Mouse (Mus musculus): ENCODE measurements around the gene Fgb.

- TF ChIP-seq RCOR1 (conservative IDR thresholded peaks at IDR 0.05; ENCODE audit: low read depth, low read length) (no peak), CHD2 (IDR thresholded peaks at IDR 0.05; ENCODE audit: low read length) (no peak), ELF1 (IDR thresholded peaks at IDR 0.05; ENCODE audit: low read depth, low read length) (no peak), POLR2AphosphoS2 (IDR thresholded peaks at IDR 0.05; ENCODE audit: low read depth, low read length) (no peak), POLR2A (IDR thresholded peaks at IDR 0.05; ENCODE audit: low read depth, low read length) (no peak), BHLHE40 (IDR thresholded peaks at IDR 0.05; ENCODE audit: low read depth, low read length) (no peak), EP300 (IDR thresholded peaks at IDR 0.05; ENCODE audit: low read length) (no peak), CTCF (conservative IDR thresholded peaks at IDR 0.05 in 1 of 2, IDR thresholded peaks at IDR 0.05 in 1 of 2; ENCODE audit: low read depth in 2 of 2, low read length in 2 of 2) (no peak), USF1 (IDR thresholded peaks at IDR 0.05; ENCODE audit: low read depth, low read length) (no peak), JUND (conservative IDR thresholded peaks at IDR 0.05; ENCODE audit: low read depth, low read length) (no peak), NELFE (IDR thresholded peaks at IDR 0.05; ENCODE audit: low read depth, low read length) (no peak), E2F4 (IDR thresholded peaks at IDR 0.05; ENCODE audit: insufficient replicate concordance, low read depth, low read length) (no peak), JUN (IDR thresholded peaks at IDR 0.05; ENCODE audit: insufficient read depth, low read depth, low read length) (no peak)
Observed at GRCm38 (mm10) chr3:83003068-83003467, 46.6 kb downstream of the Fgb start.
